Mouse (Mus musculus): ENCODE measurements at regions not wholly inside any gene's neighbourhood (a gene's known extent, or its start where the extent isn't known, plus 50 kb on each side); places are given as distances from the start of the nearest gene placed in this dataset.
A peak's percentile ranks its signal among the peaks of the same experiment; 100 is the strongest.

DNA sequence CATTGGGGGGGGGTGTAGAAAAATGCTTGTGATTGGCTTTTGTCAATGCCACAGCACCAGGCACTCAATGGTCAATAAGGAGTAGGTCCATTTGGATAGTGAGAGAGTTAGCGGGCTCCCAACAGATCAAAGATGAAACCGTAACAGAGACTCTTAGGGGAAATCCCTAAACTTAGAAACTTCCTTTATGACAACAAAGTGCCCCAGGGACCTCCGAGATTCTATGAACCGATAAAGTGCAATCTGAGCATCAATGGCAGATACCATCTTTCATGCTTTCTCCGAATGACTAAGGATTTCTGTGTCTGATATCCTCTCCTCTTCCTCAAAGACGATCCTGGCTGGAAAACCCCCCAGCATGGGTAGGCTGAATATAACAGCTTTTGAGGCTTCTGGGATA lies 70.7 kb upstream of the Prdx6 start:
- Histone ChIP-seq H3K79me2 (replicated peaks; ENCODE audit: control insufficient read depth, extremely low read depth, insufficient read depth, poor library complexity, severe bottlenecking) (no peaks in the 10 kb centered on the region), H3K27ac (ENCODE audit: insufficient read depth, low read depth) (no peak overlapping the region), H3K9ac (ENCODE audit: insufficient read depth, low read depth) (no peak overlapping the region), H3K4me2 (ENCODE audit: insufficient read depth, low read depth, poor library complexity, severe bottlenecking) (peak overlapping the region; percentile 87), H3K27me3 (replicated peaks) (peaks cover 6% of the 10 kb centered on the region), H3K9me3 (replicated peaks; ENCODE audit: low read length) (no peaks in the 10 kb centered on the region), H3K36me3 (replicated peaks in 1 of 2; ENCODE audit: control insufficient read depth in 1 of 2, insufficient read depth in 1 of 2, low read length in 1 of 2) (no peaks in the 10 kb centered on the region), H3K4me3 (replicated peaks in 1 of 3; ENCODE audit: low read depth in 2 of 3, low read length in 2 of 3, poor library complexity in 1 of 3) (no peak overlapping the region), H3K4me1 (ENCODE audit: control insufficient read depth in 1 of 2, insufficient read depth in 2 of 2) (peaks cover 3 to 11% of the 10 kb centered on the region in 2 experiments; a peak in 3 of 4 replicates)
- in situ Hi-C loops (cut with MboI; ENCODE audit: low pct_ligation_motif_present, low pct_unique_long_range_greater_than_20kb, low sequenced_read_pairs) = no loop called here
- DNase-seq (ENCODE audit: extremely low read depth) = peak; percentile 61
- dilution Hi-C loops (cut with MboI; ENCODE audit: extremely low pct_ligation_motif_present, extremely low pct_unique_long_range_greater_than_20kb, low sequenced_read_pairs) = no loop called here
- TF ChIP-seq GABPA (IDR thresholded peaks at IDR 0.05; ENCODE audit: insufficient replicate concordance, low read depth, low read length) (no peak), IRF4 (IDR thresholded peaks at IDR 0.05; ENCODE audit: low read depth, low read length) (peak; percentile 79; the same call in 1 of the 2 replicates), PAX5 (IDR thresholded peaks at IDR 0.05; ENCODE audit: low read length) (no peak), CHD1 (IDR thresholded peaks at IDR 0.05; ENCODE audit: low read depth, low read length) (no peak), BHLHE40 (IDR thresholded peaks at IDR 0.05; ENCODE audit: low read depth, low read length) (peak; percentile 22; the same call in 1 of the 2 replicates), POLR2AphosphoS2 (IDR thresholded peaks at IDR 0.05; ENCODE audit: low read depth, low read length) (no peak), EP300 (IDR thresholded peaks at IDR 0.05; ENCODE audit: low read length) (peak; percentile 61; the same call in 1 of the 2 replicates), ZKSCAN1 (IDR thresholded peaks at IDR 0.05; ENCODE audit: borderline replicate concordance, low read depth, low read length) (no peak), NELFE (IDR thresholded peaks at IDR 0.05; ENCODE audit: low read depth, low read length) (no peak), JUND (conservative IDR thresholded peaks at IDR 0.05; ENCODE audit: low read depth, low read length) (peak; percentile 42), POLR2A (IDR thresholded peaks at IDR 0.05; ENCODE audit: low read depth, low read length) (no peak), HCFC1 (IDR thresholded peaks at IDR 0.05; ENCODE audit: low read depth, low read length) (no peak), RCOR1 (conservative IDR thresholded peaks at IDR 0.05; ENCODE audit: low read depth, low read length) (no peak)

DNA sequence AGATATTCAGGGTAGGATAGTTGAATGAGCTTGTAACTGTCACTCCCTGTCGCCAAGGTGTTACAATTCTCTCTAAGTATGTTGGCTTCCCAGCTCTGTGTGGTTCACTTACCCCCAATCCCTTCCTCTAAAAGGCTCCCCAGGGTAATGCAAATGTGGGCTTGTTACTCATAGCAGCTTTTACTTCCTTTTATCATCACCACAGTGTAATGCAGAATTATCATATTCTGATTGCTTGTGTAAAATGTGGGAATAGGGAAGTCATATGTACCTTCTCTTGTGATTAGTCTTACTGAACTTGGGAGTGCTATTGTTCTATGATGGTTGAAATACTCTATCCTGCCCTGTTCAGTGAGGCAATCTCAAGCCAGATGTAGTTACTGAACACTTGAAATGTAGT lies 66.0 kb upstream of the Tnfsf4 start:
- Histone ChIP-seq H3K27me3 (replicated peaks) (peaks cover 13% of the 10 kb centered on the region), H3K27ac (ENCODE audit: insufficient read depth, low read depth) (no peak overlapping the region), H3K36me3 (replicated peaks in 1 of 2; ENCODE audit: control insufficient read depth in 1 of 2, insufficient read depth in 1 of 2, low read length in 1 of 2) (no peaks in the 10 kb centered on the region), H3K4me2 (ENCODE audit: insufficient read depth, low read depth, poor library complexity, severe bottlenecking) (no peak overlapping the region), H3K9me3 (replicated peaks; ENCODE audit: low read length) (no peaks in the 10 kb centered on the region), H3K9ac (ENCODE audit: insufficient read depth, low read depth) (no peak overlapping the region), H3K4me3 (replicated peaks in 1 of 3; ENCODE audit: low read depth in 2 of 3, low read length in 2 of 3, poor library complexity in 1 of 3) (no peak overlapping the region), H3K4me1 (ENCODE audit: control insufficient read depth in 1 of 2, insufficient read depth in 2 of 2) (peaks cover 6 to 13% of the 10 kb centered on the region in 2 experiments; a peak in 3 of 4 replicates), H3K79me2 (replicated peaks; ENCODE audit: control insufficient read depth, extremely low read depth, insufficient read depth, poor library complexity, severe bottlenecking) (no peaks in the 10 kb centered on the region)
- TF ChIP-seq IRF4 (IDR thresholded peaks at IDR 0.05; ENCODE audit: low read depth, low read length) (0 out of 2 replicates have a peak, but pooled peaks have one; percentile 11), JUND (conservative IDR thresholded peaks at IDR 0.05; ENCODE audit: low read depth, low read length) (0 out of 2 replicates have a peak, but pooled peaks have one; percentile 24), UBTF (IDR thresholded peaks at IDR 0.05; ENCODE audit: low read depth, low read length) (no peak), USF2 (conservative IDR thresholded peaks at IDR 0.05; ENCODE audit: low read depth, low read length) (no peak), MAZ (IDR thresholded peaks at IDR 0.05; ENCODE audit: low read depth, low read length) (no peak), KAT2A (IDR thresholded peaks at IDR 0.05; ENCODE audit: insufficient replicate concordance, low read length) (0 out of 2 replicates have a peak, but pooled peaks have one; percentile 12), MEF2A (IDR thresholded peaks at IDR 0.05; ENCODE audit: borderline replicate concordance, low read depth, low read length) (0 out of 2 replicates have a peak, but pooled peaks have one; percentile 29), BHLHE40 (IDR thresholded peaks at IDR 0.05; ENCODE audit: low read depth, low read length) (no peak), EP300 (IDR thresholded peaks at IDR 0.05; ENCODE audit: low read length) (peak; percentile 74), SIN3A (IDR thresholded peaks at IDR 0.05; ENCODE audit: low read length) (0 out of 2 replicates have a peak, but pooled peaks have one; percentile 35)
- peak; percentile 83 for DNase-seq (ENCODE audit: extremely low read depth)
- dilution Hi-C loops (cut with MboI; ENCODE audit: extremely low pct_ligation_motif_present, extremely low pct_unique_long_range_greater_than_20kb, low sequenced_read_pairs) (no loop called here), in situ Hi-C loops (cut with MboI; ENCODE audit: low pct_ligation_motif_present, low pct_unique_long_range_greater_than_20kb, low sequenced_read_pairs) (no loop called here)

Measured in CH12.LX (cell line).